15 mouse cellular contexts compared by ENCODE assay signal in genomic region chr12:118367307-118368076, GRCm38 (mm10).
DNase-seq lines count a peak whose midpoint lies in the region; ATAC-seq lines count a peak whose summit lies in the region.
"Had no signal": no experiment of that assay in that cellular context is flagged by ENCODE, and none has a peak within 500 bp of the region (broad histone marks: within the 10 kb centered on the region; RNA-seq: fewer than 3 reads in every experiment).

No protein-coding gene starts in this region.

- H3K9ac ChIP-seq in kidney, embryonic 14.5 days (ENCODE audit: low read depth, low read length) = no peak overlapping the region
- H3K9ac ChIP-seq in intestine, embryonic 16.5 days (ENCODE audit: low read depth, low read length) = no peak overlapping the region
- H3K9ac ChIP-seq: stomach, embryonic 15.5 days had no signal

- H3K9me3 ChIP-seq in kidney, embryonic 14.5 days (ENCODE audit: control insufficient read depth, low read length) = no peaks in the 10 kb centered on the region
- H3K9me3 ChIP-seq in intestine, embryonic 16.5 days (ENCODE audit: control insufficient read depth, low read length) = no peaks in the 10 kb centered on the region
- H3K9me3 ChIP-seq: megakaryocyte, embryonic 14.5 days; stomach, embryonic 15.5 days had no signal

- no peaks in the 10 kb centered on the region for H3K36me3 ChIP-seq in kidney, embryonic 14.5 days (ENCODE audit: control insufficient read depth, insufficient read depth, low read length)
- H3K36me3 ChIP-seq in intestine, embryonic 16.5 days (ENCODE audit: control insufficient read depth, insufficient read depth, low read length) = no peaks in the 10 kb centered on the region
- H3K36me3 ChIP-seq: stomach, embryonic 15.5 days had no signal

- H3K4me3 ChIP-seq in kidney, embryonic 14.5 days (ENCODE audit: low read length) = no peak overlapping the region
- no peak overlapping the region for H3K4me3 ChIP-seq in intestine, embryonic 16.5 days (ENCODE audit: low read length)
- H3K4me3 ChIP-seq: megakaryocyte, embryonic 14.5 days; stomach, embryonic 15.5 days had no signal

- DNase-seq in kidney, postnatal 10 days = no peak
- peak; percentile 38 for DNase-seq in CD4-positive helper T cell, adult 2 months (ENCODE audit: low read depth, low spot score)
- peak; percentile 31 for DNase-seq in lung, postnatal 36 days
- DNase-seq in left cerebral cortex, adult 11 months (ENCODE audit: low spot score) = no peak
- DNase-seq in testis, postnatal 10 days (ENCODE audit: low spot score) = no peak
- DNase-seq in adrenal gland, postnatal 4 days (ENCODE audit: low spot score in 2 of 2) = no peak
- DNase-seq: B cell, adult 2 months; cerebellum, adult 2 months; embryo, embryonic 11 days; layer of hippocampus, adult 9-11 months; right cerebral cortex, postnatal 4 days had no signal

- ATAC-seq in kidney, embryonic 14.5 days (ENCODE audit: low FRiP score, low TSS enrichment) = 0 out of 2 replicates have a peak, but pooled peaks have one; percentile 52
- ATAC-seq in intestine, embryonic 16.5 days = peak; percentile 95

- 0 out of 2 replicates have a peak, but pooled peaks cover 3% of the 10 kb centered on the region for H3K27me3 ChIP-seq in kidney, embryonic 14.5 days (ENCODE audit: control insufficient read depth, insufficient read depth, low read length)
- H3K27me3 ChIP-seq in intestine, embryonic 16.5 days (replicated peaks; ENCODE audit: control insufficient read depth, insufficient read depth, low read length) = no peaks in the 10 kb centered on the region
- H3K27me3 ChIP-seq: megakaryocyte, embryonic 14.5 days; stomach, embryonic 15.5 days had no signal

- H3K4me1 ChIP-seq in kidney, embryonic 14.5 days (ENCODE audit: control insufficient read depth, insufficient read depth, low read length) = no peaks in the 10 kb centered on the region
- H3K4me1 ChIP-seq in intestine, embryonic 16.5 days (ENCODE audit: control insufficient read depth, insufficient read depth, low read length) = no peaks in the 10 kb centered on the region
- H3K4me1 ChIP-seq: stomach, embryonic 15.5 days had no signal

- H3K27ac ChIP-seq in kidney, embryonic 14.5 days (ENCODE audit: low read depth, low read length) = no peak overlapping the region
- H3K27ac ChIP-seq in intestine, embryonic 16.5 days (ENCODE audit: low read length) = no peak overlapping the region
- H3K27ac ChIP-seq: stomach, embryonic 15.5 days had no signal

- WGBS in kidney, embryonic 14.5 days = 46% methylated on average over 10 of the region's 10 CpGs
- 52% methylated on average over 10 of the region's 10 CpGs for WGBS in intestine, embryonic 16.5 days

- no peak overlapping the region for H3K4me2 ChIP-seq in kidney, embryonic 14.5 days (replicated peaks; ENCODE audit: low read depth, low read length)
- H3K4me2 ChIP-seq in intestine, embryonic 16.5 days (ENCODE audit: low read depth, low read length) = no peak overlapping the region
- H3K4me2 ChIP-seq: stomach, embryonic 15.5 days had no signal

Comparison
In these comparisons a context has a peak if more than half of its experiments do, and no peak if none do; other contexts are left out.
1. DNase-seq: peak in CD4-positive helper T cell, adult 2 months (single experiment) and lung, postnatal 36 days (single experiment); none in kidney, postnatal 10 days (single experiment), left cerebral cortex, adult 11 months (single experiment), testis, postnatal 10 days (single experiment) and adrenal gland, postnatal 4 days (0 of 2).